Mouse (Mus musculus) forebrain, embryonic 15.5 days (tissue): ENCODE data around the gene Vwc2l. TPM values are rescaled to one million over a fixed set of nuclear protein-coding genes. Genes with fewer than 3 reads are reported as not detected.
A peak's percentile ranks its signal among the peaks of the same experiment; 100 is the strongest.

ENCODE experiments used
- ATAC-seq: fragments of 200-750 bp; cut with Nextera tagmentation; replicated peaks from 2 replicates; pipeline ENCODE4 v1.8.0; 2017; ENCODE audit warnings: mild to moderate bottlenecking, moderate TSS enrichment, moderate library complexity
- H3K27ac ChIP-seq: fragments of 300-500 bp; sonication (generic); replicated peaks from 2 replicates; pipeline ENCODE4 v1.5.1; 2015; ENCODE audit warnings: mild to moderate bottlenecking, inconsistent platforms
- H3K27me3 ChIP-seq: fragments of 300-500 bp; sonication (generic); 2 replicates; pipeline ENCODE4 v1.6.1; 2015; ENCODE audit warnings: inconsistent platforms
- H3K36me3 ChIP-seq: fragments of 300-500 bp; sonication (generic); 2 replicates; pipeline ENCODE4 v1.6.1; 2015; ENCODE audit warnings: mild to moderate bottlenecking, inconsistent platforms
- H3K4me1 ChIP-seq: fragments of 300-500 bp; sonication (generic); 2 replicates; pipeline ENCODE4 v1.6.1; 2015; ENCODE audit warnings: inconsistent platforms
- H3K4me2 ChIP-seq: fragments of 300-500 bp; sonication (generic); replicated peaks from 2 replicates; pipeline ENCODE4 v1.6.1; 2015; ENCODE audit warnings: mild to moderate bottlenecking, inconsistent platforms
- H3K4me3 ChIP-seq: fragments of 300-500 bp; sonication (generic); 2 replicates; pipeline ENCODE4 v1.5.1; 2015; ENCODE audit warnings: mild to moderate bottlenecking, inconsistent platforms
- H3K9ac ChIP-seq: fragments of 300-500 bp; sonication (generic); replicated peaks from 2 replicates; pipeline ENCODE4 v1.6.1; 2015; ENCODE audit warnings: mild to moderate bottlenecking, inconsistent platforms
- H3K9me3 ChIP-seq: fragments of 300-500 bp; sonication (generic); 2 replicates; pipeline ENCODE4 v1.6.1; 2016; ENCODE audit warnings: inconsistent platforms
- WGBS: fragments of 180-500 bp; shearing (Covaris S2); methylation state at CpG from one replicate; pipeline ENCODE4 v1.1.7; 2015; ENCODE audit warnings: mixed read lengths; 5-methylcytosine and 5-hydroxymethylcytosine counted together
- polyA plus RNA-seq: library from polyadenylated mRNA; unstranded; fragments of >200 nt; fragmentation: Nextera tagmentation; extraction: Ambion mirVana; gene quantifications from 2 replicates; pipeline ENCODE4 v1.2.1, GENCODE M21; 2015

Gene Vwc2l
- polyA plus RNA-seq, 1 experiment from 2014 or later: 3.5 TPM

DNA sequence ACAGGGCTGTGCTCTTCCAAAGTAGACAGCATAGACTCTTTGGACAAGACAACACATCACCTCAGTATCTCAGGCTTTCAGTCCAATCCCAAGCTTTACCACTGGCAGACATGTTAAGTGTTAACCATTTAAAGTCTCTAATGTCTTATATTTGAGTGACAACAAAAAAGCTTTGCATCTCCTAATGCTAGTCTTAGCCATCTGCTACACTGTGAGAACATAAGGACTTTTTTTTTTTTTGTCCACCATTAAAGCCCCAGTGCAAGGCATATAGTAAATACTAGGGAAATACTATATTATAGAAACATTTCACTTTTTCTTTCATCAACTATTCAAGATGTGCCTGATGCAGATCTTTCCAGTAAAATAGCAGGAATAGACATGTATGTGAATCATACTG, 119.8 kb downstream of the Vwc2l start:
- H3K4me3 ChIP-seq: no peak overlapping the region
- no peak overlapping the region for H3K27ac ChIP-seq
- H3K27me3 ChIP-seq: no peaks in the 10 kb centered on the region
- no peak overlapping the region for H3K4me2 ChIP-seq
- no peak for ATAC-seq
- H3K36me3 ChIP-seq: no peaks in the 10 kb centered on the region
- no peaks in the 10 kb centered on the region for H3K4me1 ChIP-seq
- H3K9ac ChIP-seq: no peak overlapping the region
- no peaks in the 10 kb centered on the region for H3K9me3 ChIP-seq

DNA sequence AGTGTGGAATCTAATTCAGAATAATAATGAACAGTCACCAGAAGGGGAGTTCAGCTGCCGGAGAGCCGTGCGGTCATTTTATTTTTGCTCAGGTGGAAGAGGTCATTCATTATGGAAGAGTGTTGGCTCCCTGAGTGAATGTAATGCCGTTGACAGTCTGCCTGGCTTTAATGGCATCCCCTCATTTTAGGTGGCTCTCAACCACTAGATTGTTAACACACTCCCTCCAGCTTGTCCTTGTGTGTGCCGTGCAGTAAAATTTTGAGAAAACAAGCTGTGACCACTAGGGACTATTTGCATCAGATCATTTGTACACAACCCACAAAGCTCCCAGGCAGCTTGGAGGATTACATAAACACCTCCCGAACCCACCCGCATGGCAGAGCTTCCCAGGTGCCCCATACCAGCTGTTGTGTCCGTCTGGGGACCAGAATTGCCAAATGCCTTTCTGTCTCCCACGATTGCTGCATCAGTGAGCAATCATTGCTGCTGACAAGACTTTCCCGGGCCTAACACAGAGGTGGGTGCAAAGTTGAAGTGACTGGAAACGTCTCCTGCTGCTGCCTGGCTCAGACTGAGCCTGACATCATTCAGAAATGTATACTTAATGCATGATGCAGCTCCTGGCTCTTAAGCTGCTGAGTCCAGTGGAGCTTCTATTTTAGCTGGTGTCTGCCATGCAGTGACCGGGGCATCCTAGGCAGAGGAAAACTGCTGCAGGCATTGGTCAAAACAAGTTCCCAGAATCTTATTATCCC, 126.3 kb downstream of the Vwc2l start:
- Histone ChIP-seq H3K27me3 (no peaks in the 10 kb centered on the region), H3K9ac (no peak overlapping the region), H3K4me2 (no peak overlapping the region), H3K4me3 (no peak overlapping the region), H3K36me3 (no peaks in the 10 kb centered on the region), H3K27ac (peak overlapping the region; percentile 25; the same call in 1 of the 2 replicates), H3K4me1 (peaks cover 21% of the 10 kb centered on the region; the same call in 1 of the 2 replicates), H3K9me3 (no peaks in the 10 kb centered on the region)
- 50% methylated on average over 12 of the region's 12 CpGs for WGBS
- ATAC-seq: peak; percentile 64

DNA sequence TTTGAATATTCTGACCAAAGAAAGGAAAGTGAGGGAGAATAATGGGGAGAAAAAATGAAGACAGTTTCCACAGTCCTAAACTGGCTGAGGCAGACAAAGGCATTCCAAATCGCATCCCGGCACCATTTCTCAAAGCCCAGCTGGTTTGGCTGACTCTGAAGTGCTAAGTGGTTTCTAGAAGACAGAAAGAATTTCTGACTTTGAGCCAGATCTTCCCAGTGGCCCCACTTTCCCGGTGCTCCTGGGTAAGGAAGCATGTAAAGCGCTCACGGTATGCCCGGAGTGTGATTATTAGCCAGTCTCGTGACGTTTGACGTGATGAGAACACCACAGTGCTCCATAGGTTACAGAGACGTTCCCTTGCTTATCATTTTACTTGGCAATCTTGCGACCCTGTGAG, 127.9 kb downstream of the Vwc2l start:
- no peak overlapping the region for H3K4me3 ChIP-seq
- no peaks in the 10 kb centered on the region for H3K9me3 ChIP-seq
- ATAC-seq: 0 out of 2 replicates have a peak, but pooled peaks have one; percentile 3
- H3K27me3 ChIP-seq: no peaks in the 10 kb centered on the region
- no peak overlapping the region for H3K4me2 ChIP-seq
- WGBS: 66% methylated on average over 11 of the region's 11 CpGs
- no peaks in the 10 kb centered on the region for H3K36me3 ChIP-seq
- H3K4me1 ChIP-seq: peaks cover 21% of the 10 kb centered on the region; the same call in 1 of the 2 replicates
- no peak overlapping the region; the same call in 1 of the 2 replicates for H3K27ac ChIP-seq
- H3K9ac ChIP-seq: no peak overlapping the region

DNA sequence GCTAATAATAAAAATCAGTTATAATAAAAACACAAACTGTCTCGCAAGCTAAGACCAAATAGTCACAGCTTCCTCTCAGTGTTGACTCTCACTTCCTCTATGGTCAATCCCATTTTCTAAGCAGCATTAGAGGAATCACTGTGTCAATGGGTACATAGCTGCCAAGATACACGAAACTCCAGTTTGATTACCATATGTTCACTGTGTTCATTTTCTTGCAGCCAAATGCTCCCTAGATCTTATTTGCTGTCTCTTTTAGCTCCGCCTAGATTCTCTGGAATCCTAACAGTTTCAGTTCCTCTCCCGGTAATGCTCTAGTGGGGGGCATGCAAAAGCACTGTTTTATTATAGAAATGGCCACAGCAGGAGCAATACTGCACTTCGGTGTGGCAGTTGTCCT, 130.4 kb downstream of the Vwc2l start:
- peak; percentile 58 for ATAC-seq
- no peak overlapping the region for H3K4me2 ChIP-seq
- no peaks in the 10 kb centered on the region for H3K9me3 ChIP-seq
- 50% methylated on average over 5 of the region's 5 CpGs for WGBS
- peak overlapping the region; percentile 46; the same call in 1 of the 2 replicates for H3K27ac ChIP-seq
- no peak overlapping the region for H3K9ac ChIP-seq
- no peaks in the 10 kb centered on the region for H3K27me3 ChIP-seq
- H3K36me3 ChIP-seq: no peaks in the 10 kb centered on the region
- no peak overlapping the region for H3K4me3 ChIP-seq
- peaks cover 21% of the 10 kb centered on the region; the same call in 1 of the 2 replicates for H3K4me1 ChIP-seq

DNA sequence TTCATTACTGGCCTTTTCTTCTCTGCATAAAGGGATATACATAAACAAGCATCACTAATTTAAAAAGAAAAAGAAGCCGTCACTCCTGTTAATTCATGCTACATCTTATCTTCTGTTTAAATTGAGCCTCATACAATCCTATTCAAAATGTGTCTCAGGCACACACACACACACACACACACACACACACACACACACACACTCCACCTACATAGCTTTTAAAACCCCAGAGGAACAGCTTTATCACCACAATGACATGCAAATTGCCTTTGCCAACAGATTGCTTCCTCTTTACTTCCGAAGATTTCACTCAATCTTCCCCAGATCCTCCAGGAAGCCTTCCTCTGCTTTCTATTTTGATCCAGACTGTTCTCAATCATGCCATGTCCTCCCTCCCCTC, 136.2 kb downstream of the Vwc2l start:
- 51% methylated on average over 2 of the region's 2 CpGs for WGBS
- H3K27ac ChIP-seq: no peak overlapping the region
- H3K4me3 ChIP-seq: no peak overlapping the region
- H3K4me1 ChIP-seq: peaks cover 11% of the 10 kb centered on the region; the same call in 1 of the 2 replicates
- peak; percentile 70; the same call in 1 of the 2 replicates for ATAC-seq
- no peaks in the 10 kb centered on the region for H3K36me3 ChIP-seq
- H3K9me3 ChIP-seq: no peaks in the 10 kb centered on the region
- no peaks in the 10 kb centered on the region for H3K27me3 ChIP-seq
- H3K9ac ChIP-seq: no peak overlapping the region
- H3K4me2 ChIP-seq: no peak overlapping the region

DNA sequence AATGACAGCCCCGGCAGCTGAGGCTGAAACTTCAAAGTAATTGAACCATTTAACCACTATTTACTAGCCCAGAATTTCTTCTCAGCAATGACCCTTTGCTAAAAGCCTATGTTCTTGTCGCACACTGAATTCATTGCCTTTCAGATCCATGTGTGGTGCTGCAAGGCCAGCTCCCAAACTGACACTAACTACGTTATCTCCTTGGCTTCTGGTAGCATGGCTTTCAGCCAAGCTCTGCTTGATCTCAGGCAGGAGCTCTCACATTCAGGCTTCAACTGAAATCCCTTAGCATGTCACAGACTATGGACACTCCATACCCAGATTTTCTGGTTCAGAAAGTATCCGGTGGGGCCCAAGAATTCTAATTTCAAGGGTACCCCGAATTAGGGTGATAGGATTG, 140.6 kb downstream of the Vwc2l start:
- Histone ChIP-seq H3K4me3 (no peak overlapping the region), H3K36me3 (no peaks in the 10 kb centered on the region), H3K9ac (no peak overlapping the region), H3K27me3 (no peaks in the 10 kb centered on the region), H3K27ac (no peak overlapping the region), H3K4me2 (no peak overlapping the region), H3K4me1 (peaks cover 11% of the 10 kb centered on the region; the same call in 1 of the 2 replicates), H3K9me3 (no peaks in the 10 kb centered on the region)
- ATAC-seq: no peak
- WGBS: 65% methylated on average over 5 of the region's 5 CpGs

DNA sequence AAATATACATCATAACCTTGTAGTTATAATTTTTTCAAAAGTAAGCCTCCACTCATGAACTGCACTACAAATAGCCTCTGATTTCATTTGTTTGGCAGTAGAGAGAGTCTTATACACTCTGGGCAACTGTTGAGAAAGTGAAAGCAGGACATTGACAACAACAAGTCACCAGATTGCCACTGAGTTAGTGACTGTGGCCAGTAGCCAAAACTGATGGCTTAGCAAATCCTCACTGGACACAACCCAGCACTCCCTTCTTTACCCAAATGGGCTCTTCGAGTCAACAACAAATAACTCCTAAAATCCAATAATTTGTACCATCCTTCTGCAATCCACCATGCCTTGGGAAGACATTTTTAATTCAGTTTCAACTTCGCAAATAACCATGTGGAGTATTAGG, 155.0 kb downstream of the Vwc2l start:
- WGBS: 85% methylated on average over 2 of the region's 2 CpGs
- no peak overlapping the region for H3K4me2 ChIP-seq
- H3K9me3 ChIP-seq: no peaks in the 10 kb centered on the region
- no peak overlapping the region for H3K27ac ChIP-seq
- H3K36me3 ChIP-seq: no peaks in the 10 kb centered on the region
- ATAC-seq: no peak
- no peak overlapping the region for H3K4me3 ChIP-seq
- no peak overlapping the region for H3K9ac ChIP-seq
- H3K4me1 ChIP-seq: no peaks in the 10 kb centered on the region; the same call in 1 of the 2 replicates
- no peaks in the 10 kb centered on the region for H3K27me3 ChIP-seq

DNA sequence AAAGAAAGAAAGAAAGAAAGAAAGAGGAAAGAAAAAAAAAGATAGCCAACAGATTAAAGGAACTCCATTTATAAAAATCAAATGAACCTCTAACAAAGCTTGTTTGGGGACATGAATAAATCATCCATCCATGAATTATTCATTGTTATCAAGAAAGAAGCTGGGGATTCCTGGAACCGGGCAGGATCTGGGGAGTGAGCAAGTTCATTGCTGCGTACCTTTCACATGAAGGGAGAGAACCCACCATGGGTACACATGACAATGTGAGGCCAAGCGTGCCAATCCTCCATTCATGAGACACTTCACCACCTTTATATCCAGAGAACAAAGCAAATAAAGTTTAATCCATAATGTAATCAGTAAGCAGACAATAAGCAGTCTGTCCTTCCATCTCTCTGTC, 155.8 kb downstream of the Vwc2l start:
- H3K36me3 ChIP-seq: no peaks in the 10 kb centered on the region
- H3K4me2 ChIP-seq: no peak overlapping the region
- no peak overlapping the region for H3K27ac ChIP-seq
- no peak overlapping the region for H3K9ac ChIP-seq
- H3K4me3 ChIP-seq: no peak overlapping the region
- H3K27me3 ChIP-seq: no peaks in the 10 kb centered on the region
- H3K9me3 ChIP-seq: no peaks in the 10 kb centered on the region
- WGBS: 36% methylated on average over 3 of the region's 3 CpGs
- peak; percentile 53; the same call in 1 of the 2 replicates for ATAC-seq
- H3K4me1 ChIP-seq: no peaks in the 10 kb centered on the region; the same call in 1 of the 2 replicates

DNA sequence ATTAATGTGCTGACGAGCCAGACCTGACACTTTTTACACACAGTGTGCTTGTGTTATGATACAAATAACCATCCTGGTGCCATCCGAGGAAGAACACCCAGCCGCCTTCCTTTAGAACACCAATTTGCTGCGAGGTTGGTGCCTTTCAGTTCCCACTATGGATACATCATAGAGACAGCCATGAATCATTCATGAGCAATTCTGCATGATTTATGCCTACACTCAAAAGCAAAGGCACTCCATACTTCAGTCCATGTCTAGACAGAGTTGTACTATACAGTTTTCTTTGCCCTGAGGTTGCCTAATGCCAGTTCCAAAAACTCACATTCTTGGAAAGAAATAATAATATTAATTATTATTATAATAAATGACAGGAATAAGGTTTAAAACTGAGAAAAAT, 158.6 kb downstream of the Vwc2l start:
- H3K4me3 ChIP-seq: no peak overlapping the region
- H3K4me2 ChIP-seq: no peak overlapping the region
- ATAC-seq: peak; percentile 63; the same call in 1 of the 2 replicates
- H3K9ac ChIP-seq: no peak overlapping the region
- no peaks in the 10 kb centered on the region for H3K36me3 ChIP-seq
- no peaks in the 10 kb centered on the region for H3K27me3 ChIP-seq
- 54% methylated on average over 4 of the region's 4 CpGs for WGBS
- H3K4me1 ChIP-seq: no peaks in the 10 kb centered on the region; the same call in 1 of the 2 replicates
- no peak overlapping the region for H3K27ac ChIP-seq
- H3K9me3 ChIP-seq: no peaks in the 10 kb centered on the region

DNA sequence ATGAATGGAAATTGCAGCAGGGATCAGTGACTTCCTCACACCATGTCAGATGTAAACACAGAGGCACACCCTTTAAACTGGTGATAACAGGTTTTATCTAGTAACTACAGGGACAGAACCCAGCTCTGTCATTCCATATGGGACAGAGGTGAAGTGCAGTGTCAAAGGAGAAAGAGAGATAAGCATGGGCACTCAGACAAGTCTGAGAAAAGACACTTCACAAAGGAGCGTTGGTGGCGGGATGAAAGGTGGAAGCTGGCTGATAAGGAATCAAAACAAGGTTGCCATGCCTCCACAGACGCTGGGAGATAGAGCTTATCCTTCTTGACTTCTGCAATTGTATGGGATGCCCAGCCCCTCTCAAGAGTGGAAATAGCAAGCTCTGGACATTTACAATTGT, 176.8 kb downstream of the Vwc2l start:
- Histone ChIP-seq H3K4me3 (no peak overlapping the region), H3K4me1 (no peaks in the 10 kb centered on the region), H3K9ac (no peak overlapping the region), H3K27me3 (no peaks in the 10 kb centered on the region), H3K36me3 (no peaks in the 10 kb centered on the region), H3K4me2 (no peak overlapping the region), H3K27ac (no peak overlapping the region), H3K9me3 (no peaks in the 10 kb centered on the region)
- no peak for ATAC-seq
- 79% methylated on average over 3 of the region's 3 CpGs for WGBS

DNA sequence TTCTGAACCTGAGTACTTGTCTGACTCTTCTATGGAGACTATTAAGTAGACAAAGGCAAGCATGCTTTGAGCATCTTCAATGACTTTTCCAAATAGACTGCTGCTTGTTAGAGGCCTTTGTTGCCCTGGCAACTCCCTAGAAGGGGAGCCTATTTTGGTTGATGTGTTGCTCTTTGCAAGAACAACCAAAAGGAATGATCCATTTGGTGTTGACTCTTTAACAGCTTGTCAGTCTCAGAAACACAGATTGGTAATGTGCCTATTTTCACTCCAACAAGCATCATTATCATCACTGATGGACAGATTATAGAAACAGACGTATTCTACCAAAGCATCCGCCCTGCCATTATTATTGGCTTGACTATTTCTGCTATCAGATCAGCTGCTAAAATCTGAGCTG, 181.9 kb downstream of the Vwc2l start:
- no peaks in the 10 kb centered on the region for H3K9me3 ChIP-seq
- H3K4me2 ChIP-seq: no peak overlapping the region
- 64% methylated on average over 2 of the region's 2 CpGs for WGBS
- H3K27ac ChIP-seq: no peak overlapping the region
- no peaks in the 10 kb centered on the region for H3K36me3 ChIP-seq
- no peak overlapping the region for H3K4me3 ChIP-seq
- H3K9ac ChIP-seq: no peak overlapping the region
- no peaks in the 10 kb centered on the region for H3K27me3 ChIP-seq
- ATAC-seq: no peak
- no peaks in the 10 kb centered on the region for H3K4me1 ChIP-seq

DNA sequence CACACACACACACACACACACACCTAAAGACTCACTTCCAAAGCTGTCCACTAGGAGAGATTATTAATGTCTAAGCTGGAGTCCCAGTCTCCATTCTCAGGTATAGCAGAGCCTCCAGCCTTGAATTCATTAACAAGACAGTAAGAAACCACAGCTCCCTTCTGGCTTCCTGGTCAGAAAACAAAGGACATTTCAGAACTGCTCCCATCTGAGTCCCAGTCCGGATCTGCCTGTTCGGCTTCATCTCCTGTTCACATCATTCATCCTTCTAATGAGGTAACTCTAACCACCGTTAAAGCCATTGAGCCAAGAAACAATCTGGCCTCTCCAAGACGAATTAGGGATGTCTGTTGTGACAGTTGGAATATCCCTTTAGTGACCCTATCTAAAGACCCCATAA, 185.7 kb downstream of the Vwc2l start:
- 47% methylated on average over 4 of the region's 4 CpGs for WGBS
- Histone ChIP-seq H3K4me2 (no peak overlapping the region), H3K36me3 (no peaks in the 10 kb centered on the region), H3K27me3 (no peaks in the 10 kb centered on the region), H3K9me3 (no peaks in the 10 kb centered on the region), H3K9ac (no peak overlapping the region), H3K4me1 (no peaks in the 10 kb centered on the region), H3K4me3 (no peak overlapping the region), H3K27ac (no peak overlapping the region)
- ATAC-seq: no peak

DNA sequence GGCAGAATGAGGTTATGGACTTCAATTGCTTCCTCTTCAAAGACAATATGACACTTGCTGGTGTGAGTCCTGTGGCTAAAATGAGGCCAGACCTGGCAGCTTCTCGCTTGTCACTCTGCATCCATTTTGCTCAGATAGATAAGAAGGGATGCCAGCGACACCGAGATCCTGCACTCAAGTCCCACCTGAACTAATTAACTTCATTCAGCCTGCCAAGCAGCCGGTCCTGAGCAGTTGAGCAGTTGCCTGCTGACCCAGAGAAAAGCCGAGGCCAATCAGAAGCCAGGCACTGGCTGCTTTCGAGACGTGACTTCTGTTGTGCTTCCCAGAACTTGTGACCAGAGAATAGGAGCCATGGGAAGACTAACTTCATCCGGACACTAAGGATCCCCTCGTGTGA, 187.6 kb downstream of the Vwc2l start:
- WGBS: 65% methylated on average over 9 of the region's 9 CpGs
- no peak overlapping the region for H3K4me2 ChIP-seq

More for the DNA sequence above, 187.6 kb downstream of the Vwc2l start:
- no peaks in the 10 kb centered on the region for H3K9me3 ChIP-seq
- H3K4me3 ChIP-seq: no peak overlapping the region
- H3K27ac ChIP-seq: no peak overlapping the region
- no peaks in the 10 kb centered on the region for H3K36me3 ChIP-seq
- H3K9ac ChIP-seq: no peak overlapping the region
- H3K4me1 ChIP-seq: no peaks in the 10 kb centered on the region
- H3K27me3 ChIP-seq: no peaks in the 10 kb centered on the region
- ATAC-seq: no peak
